Mouse (Mus musculus) intestine, embryonic 16.5 days (tissue): ENCODE measurements around the gene Slc7a4. TPM values are rescaled to one million over a fixed set of nuclear protein-coding genes. Genes with fewer than 3 reads are reported as not detected.
"Not testable (repeated sequence)": the region's sequence is repeated elsewhere in the genome, so short reads cannot be mapped to it uniquely, and the experiment has no call there.

Experiments used
- ATAC-seq: fragments of 200-750 bp; cut with Nextera tagmentation; 2 replicates; pipeline ENCODE4 v1.8.0; 2017; ENCODE audit warnings: moderate TSS enrichment, moderate library complexity
- H3K27ac ChIP-seq: fragments of 300-500 bp; sonication (generic); 2 replicates; pipeline ENCODE4 v1.5.1; 2014; ENCODE audit warnings: mild to moderate bottlenecking, low read length
- H3K27me3 ChIP-seq: fragments of 300-500 bp; sonication (generic); replicated peaks from 2 replicates; pipeline ENCODE4 v1.6.1; 2014; ENCODE audit warnings: low read length, control low read depth, mixed read lengths; ENCODE audit not compliant: control insufficient read depth, insufficient read depth
- H3K36me3 ChIP-seq: fragments of 300-500 bp; sonication (generic); 2 replicates; pipeline ENCODE4 v1.6.1; 2014; ENCODE audit warnings: low read length, control low read depth; ENCODE audit not compliant: control insufficient read depth, insufficient read depth
- H3K4me1 ChIP-seq: fragments of 300-500 bp; sonication (generic); 2 replicates; pipeline ENCODE4 v1.6.1; 2014; ENCODE audit warnings: low read length, control low read depth, mixed read lengths; ENCODE audit not compliant: control insufficient read depth, insufficient read depth
- H3K4me2 ChIP-seq: fragments of 300-500 bp; sonication (generic); 2 replicates; pipeline ENCODE4 v1.6.1; 2014; ENCODE audit warnings: low read depth, low read length, control low read depth
- H3K4me3 ChIP-seq: fragments of 300-500 bp; sonication (generic); 2 replicates; pipeline ENCODE4 v1.5.1; 2014; ENCODE audit warnings: mild to moderate bottlenecking, low read length
- H3K9ac ChIP-seq: fragments of 300-500 bp; sonication (generic); 2 replicates; pipeline ENCODE4 v1.6.1; 2014; ENCODE audit warnings: low read depth, low read length
- H3K9me3 ChIP-seq: fragments of 300-500 bp; sonication (generic); 2 replicates; pipeline ENCODE4 v1.6.1; 2016; ENCODE audit warnings: low read length, control low read depth; ENCODE audit not compliant: control insufficient read depth
- WGBS: fragments of 180-500 bp; shearing (Covaris S2); extraction: QIAGEN DNeasy Blood & Tissue Kit; methylation state at CpG from one replicate; pipeline ENCODE4 v1.1.7; 2014; 5-methylcytosine and 5-hydroxymethylcytosine counted together
- polyA plus RNA-seq: library from polyadenylated mRNA; unstranded; fragments of >200 nt; fragmentation: Nextera tagmentation; extraction: Ambion mirVana; gene quantifications from 2 replicates; pipeline ENCODE4 v1.2.1, GENCODE M21; 2015

Gene Slc7a4
- 36.2 and 38.1 TPM in 2 replicates for polyA plus RNA-seq

- H3K4me3 ChIP-seq, result no peak within 1 kb of the TSS
- H3K4me2 ChIP-seq, result no peak within 1 kb of the TSS
- H3K27me3 ChIP-seq, result no peaks in the 10 kb centered on the region
- peaks cover 3% of the 10 kb centered on the region; the same call in 1 of the 2 replicates for H3K9me3 ChIP-seq
- 23% methylated on average over 8 of the region's 8 CpGs for WGBS
- no peak for ATAC-seq
- H3K4me1 ChIP-seq, result no peaks in the 10 kb centered on the region
- no peaks in the 10 kb centered on the region for H3K36me3 ChIP-seq
- no peak within 1 kb of the TSS for H3K9ac ChIP-seq
- no peak within 1 kb of the TSS for H3K27ac ChIP-seq
Measured at GRCm38 (mm10) chr16:17583064-17583463, at the start of gene Slc7a4. Slc7a4 (minus strand) TSS chr16:17583214.

GRCm38 (mm10) chr16:17632580-17632979, 49.6 kb upstream of the Slc7a4 start:
- H3K9me3 ChIP-seq, result no peaks in the 10 kb centered on the region
- H3K4me1 ChIP-seq, result no peaks in the 10 kb centered on the region
- no peak overlapping the region for H3K27ac ChIP-seq
- no peak overlapping the region for H3K4me2 ChIP-seq
- H3K27me3 ChIP-seq, result no peaks in the 10 kb centered on the region
- no peak for ATAC-seq
- no peak overlapping the region for H3K4me3 ChIP-seq
- peaks cover 10% of the 10 kb centered on the region for H3K36me3 ChIP-seq
- H3K9ac ChIP-seq, result no peak overlapping the region
- 91% methylated on average over 2 of the region's 2 CpGs for WGBS

- Histone ChIP-seq H3K36me3 (peaks cover 15% of the 10 kb centered on the region; the same call in 1 of the 2 replicates), H3K27me3 (no peaks in the 10 kb centered on the region), H3K4me3 (no peak overlapping the region), H3K9ac (no peak overlapping the region), H3K4me1 (no peaks in the 10 kb centered on the region), H3K27ac (no peak overlapping the region), H3K4me2 (no peak overlapping the region), H3K9me3 (no peaks in the 10 kb centered on the region)
- 94% methylated on average over 5 of the region's 5 CpGs for WGBS
- ATAC-seq, result no peak
Measured at GRCm38 (mm10) chr16:17626269-17626555, 43.2 kb upstream of the Slc7a4 start.

- Histone ChIP-seq H3K27me3 (no peaks in the 10 kb centered on the region), H3K4me1 (peaks cover under 1% of the 10 kb centered on the region; the same call in 1 of the 2 replicates), H3K36me3 (peaks cover 15% of the 10 kb centered on the region; the same call in 1 of the 2 replicates), H3K27ac (no peak overlapping the region), H3K9ac (no peak overlapping the region), H3K9me3 (no peaks in the 10 kb centered on the region), H3K4me3 (no peak overlapping the region), H3K4me2 (no peak overlapping the region)
- peak; percentile 46; the same call in 1 of the 2 replicates for ATAC-seq
- WGBS, result 63% methylated on average over 8 of the region's 8 CpGs
Measured at GRCm38 (mm10) chr16:17625488-17626268, 42.7 kb upstream of the Slc7a4 start.

- 83% methylated on average over 1 of the region's 1 CpGs for WGBS
- H3K27me3 ChIP-seq, result no peaks in the 10 kb centered on the region
- H3K4me1 ChIP-seq, result peaks cover 10% of the 10 kb centered on the region
- no peak overlapping the region for H3K4me2 ChIP-seq
- no peak for ATAC-seq
- no peaks in the 10 kb centered on the region; the same call in 1 of the 2 replicates for H3K36me3 ChIP-seq
- H3K27ac ChIP-seq, result no peak overlapping the region
- no peak overlapping the region for H3K9ac ChIP-seq
- H3K9me3 ChIP-seq, result no peaks in the 10 kb centered on the region
- H3K4me3 ChIP-seq, result no peak overlapping the region
Measured at GRCm38 (mm10) chr16:17621936-17622335, 38.9 kb upstream of the Slc7a4 start.

GRCm38 (mm10) chr16:17619198-17620105, 36.4 kb upstream of the Slc7a4 start, which contains the start of gene Smpd4:
Smpd4 (plus strand) TSS chr16:17619354.
- WGBS, result 2% methylated on average over 60 of the region's 60 CpGs
- Histone ChIP-seq H3K4me1 (peaks cover 10% of the 10 kb centered on the region), H3K9me3 (no peaks in the 10 kb centered on the region), H3K27me3 (no peaks in the 10 kb centered on the region), H3K4me2 (peak within 1 kb of the TSS; percentile 75), H3K36me3 (no peaks in the 10 kb centered on the region), H3K27ac (no peak within 1 kb of the TSS), H3K4me3 (peak within 1 kb of the TSS; percentile 99), H3K9ac (peak within 1 kb of the TSS; percentile 96)
- peak; percentile 76 for ATAC-seq

- H3K9me3 ChIP-seq, result no peaks in the 10 kb centered on the region
- no peak overlapping the region for H3K4me3 ChIP-seq
- no peaks in the 10 kb centered on the region for H3K27me3 ChIP-seq
- H3K27ac ChIP-seq, result no peak overlapping the region
- ATAC-seq, result peak; percentile 69
- peak overlapping the region; percentile 21 for H3K4me2 ChIP-seq
- WGBS, result 13% methylated on average over 13 of the region's 13 CpGs
- H3K4me1 ChIP-seq, result peaks cover 10% of the 10 kb centered on the region
- no peak overlapping the region for H3K9ac ChIP-seq
- H3K36me3 ChIP-seq, result no peaks in the 10 kb centered on the region
Measured at GRCm38 (mm10) chr16:17617922-17618565, 35.0 kb upstream of the Slc7a4 start.

GRCm38 (mm10) chr16:17616212-17616611, 33.2 kb upstream of the Slc7a4 start:
- no peak for ATAC-seq
- no peak overlapping the region for H3K4me2 ChIP-seq
- no peak overlapping the region for H3K27ac ChIP-seq
- H3K4me1 ChIP-seq, result peaks cover 10% of the 10 kb centered on the region
- H3K4me3 ChIP-seq, result no peak overlapping the region
- 77% methylated on average over 5 of the region's 5 CpGs for WGBS
- H3K9me3 ChIP-seq, result no peaks in the 10 kb centered on the region
- no peaks in the 10 kb centered on the region for H3K27me3 ChIP-seq
- no peaks in the 10 kb centered on the region for H3K36me3 ChIP-seq
- no peak overlapping the region for H3K9ac ChIP-seq

GRCm38 (mm10) chr16:17614740-17615139, 31.7 kb upstream of the Slc7a4 start:
- 89% methylated on average over 6 of the region's 6 CpGs for WGBS

More at GRCm38 (mm10) chr16:17614740-17615139, 31.7 kb upstream of the Slc7a4 start:
- ATAC-seq, H3K9me3 ChIP-seq, H3K4me2 ChIP-seq, H3K27me3 ChIP-seq, H3K4me3 ChIP-seq, H3K9ac ChIP-seq, H3K27ac ChIP-seq, H3K36me3 ChIP-seq, H3K4me1 ChIP-seq: not testable (repeated sequence)
